Comparison of ENCODE assay signal across 8 mouse cellular contexts in the genomic region with DNA sequence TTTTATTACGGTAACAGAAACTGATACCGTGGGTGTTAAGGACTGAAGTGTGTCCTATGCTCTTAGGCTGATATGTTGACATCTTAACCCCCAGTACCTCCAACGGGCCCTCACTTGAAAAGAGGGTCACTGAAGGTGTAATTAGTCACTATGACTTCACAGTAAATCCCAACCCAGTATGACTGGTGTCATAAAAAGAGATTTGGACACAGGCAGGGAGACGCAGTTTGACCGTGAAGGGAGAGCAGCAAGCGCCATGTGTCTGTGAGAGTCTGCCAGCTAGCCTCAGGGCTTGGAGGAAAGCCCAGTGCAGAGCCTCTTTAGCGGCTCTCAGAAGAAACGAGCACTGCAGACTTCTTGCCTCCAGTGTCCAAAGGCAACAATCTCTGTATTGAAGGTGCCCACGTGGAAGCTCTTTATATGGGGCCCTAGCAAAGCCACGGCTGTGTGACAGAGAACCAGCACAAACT.
DNase-seq lines count a peak whose midpoint lies in the region; ATAC-seq lines count a peak whose summit lies in the region.

No protein-coding gene starts in this region.

- H3K9ac ChIP-seq in forebrain, embryonic 15.5 days (replicated peaks): no peak overlapping the region

- no peaks in the 10 kb centered on the region for H3K9me3 ChIP-seq in heart, embryonic 10.5 days
- H3K9me3 ChIP-seq in forebrain, embryonic 15.5 days: no peaks in the 10 kb centered on the region

- intact Hi-C loops in left cerebral cortex, postnatal 14 days (cut with DNase I): no loop called here

- WGBS in heart, embryonic 10.5 days: 70% methylated on average over 10 of the region's 10 CpGs
- 37% methylated on average over 10 of the region's 10 CpGs for WGBS in forebrain, embryonic 15.5 days

- H3K4me1 ChIP-seq in heart, embryonic 10.5 days: 0 out of 2 replicates have a peak, but pooled peaks cover 8% of the 10 kb centered on the region
- H3K4me1 ChIP-seq in forebrain, embryonic 15.5 days: peaks cover 18% of the 10 kb centered on the region

- peak; percentile 75 for ATAC-seq in forebrain, embryonic 15.5 days (replicated peaks)

- no peaks in the 10 kb centered on the region for H3K27me3 ChIP-seq in heart, embryonic 10.5 days (ENCODE audit: insufficient read depth, poor library complexity, severe bottlenecking)
- H3K27me3 ChIP-seq in forebrain, embryonic 15.5 days: no peaks in the 10 kb centered on the region

- no peaks in the 10 kb centered on the region for H3K36me3 ChIP-seq in heart, embryonic 10.5 days
- no peaks in the 10 kb centered on the region for H3K36me3 ChIP-seq in forebrain, embryonic 15.5 days

- peak overlapping the region; percentile 29 for H3K4me2 ChIP-seq in forebrain, embryonic 15.5 days (replicated peaks)

- no peak overlapping the region for H3K4me3 ChIP-seq in heart, embryonic 10.5 days
- no peak overlapping the region for H3K4me3 ChIP-seq in forebrain, embryonic 15.5 days

- peak; percentile 69 to 76 for DNase-seq in heart, adult 18-20 months
- no peak for DNase-seq in heart, embryonic 10.5 days (ENCODE audit: low spot score)
- DNase-seq in brain, adult 2 months (ENCODE audit: low read depth, low spot score): peak; percentile 95
- DNase-seq in heart, postnatal 4 days: peak; percentile 72
- DNase-seq in left cerebral cortex, postnatal 14 days (ENCODE audit: low spot score in 2 of 2): peak; percentile 52 to 60
- DNase-seq in ovary, postnatal 14 days (ENCODE audit: low spot score): peak; percentile 42
- no peak for DNase-seq in thymus, postnatal 36 days

- no peak overlapping the region for H3K27ac ChIP-seq in heart, embryonic 10.5 days
- peak overlapping the region; percentile 0; the same call in 1 of the 2 replicates for H3K27ac ChIP-seq in forebrain, embryonic 15.5 days (replicated peaks)

Comparison
In these comparisons a context has a peak if more than half of its experiments do, and no peak if none do; other contexts are left out.
1. DNase-seq: peak in heart, adult 18-20 months (2 of 2), brain, adult 2 months (single experiment), heart, postnatal 4 days (single experiment), left cerebral cortex, postnatal 14 days (2 of 2) and ovary, postnatal 14 days (single experiment); none in heart, embryonic 10.5 days (single experiment) and thymus, postnatal 36 days (0 of 2).